ENCODE assay signal across 27 mouse cellular contexts in genomic region chr13:41244306-41244830, GRCm38 (mm10). TPM values are rescaled to one million over a fixed set of nuclear protein-coding genes. Genes with fewer than 3 reads are reported as not detected.
DNase-seq lines count a peak whose midpoint lies in the region; ATAC-seq and TF ChIP-seq lines count a peak whose summit lies in the region.
"Had no signal": no experiment of that assay in that cellular context is flagged by ENCODE, and none has a peak within 500 bp of the region (broad histone marks: within the 10 kb centered on the region; RNA-seq: fewer than 3 reads in every experiment).

No protein-coding gene starts in this region.

- 0 out of 2 replicates have a peak overlapping the region, but pooled peaks have one; percentile 2 for H3K9ac ChIP-seq in stomach, embryonic 16.5 days (ENCODE audit: low read length)
- H3K9ac ChIP-seq: heart, embryonic 15.5 days; hindbrain, embryonic 15.5 days; limb, embryonic 15.5 days had no signal

- intact Hi-C loops in gastrocnemius, adult 2 months (cut with DNase I), result loop anchor here (10.0 kb wide), 1 partner anchor 230 kb away; the partner anchor contains the start of gene Tmem14c

- no peak for ATAC-seq in stomach, embryonic 16.5 days (ENCODE audit: insufficient read depth, low FRiP score)
- ATAC-seq: intestine, embryonic 16.5 days had no signal

- no peaks in the 10 kb centered on the region for H3K36me3 ChIP-seq in heart, embryonic 10.5 days
- H3K36me3 ChIP-seq in stomach, embryonic 16.5 days (ENCODE audit: control insufficient read depth, insufficient read depth, low read length), result no peaks in the 10 kb centered on the region
- H3K36me3 ChIP-seq: embryonic facial prominence, embryonic 10.5 days; heart, embryonic 15.5 days; hindbrain, embryonic 15.5 days; limb, embryonic 15.5 days; midbrain, embryonic 10.5 days had no signal

- TF ChIP-seq CTCF in gastrocnemius, adult 2 months (IDR thresholded peaks at IDR 0.05), result peak; percentile 43

- H3K27ac ChIP-seq in gastrocnemius, adult 2 months, result peak overlapping the region; percentile 71
- no peak overlapping the region for H3K27ac ChIP-seq in heart, embryonic 10.5 days
- no peak overlapping the region for H3K27ac ChIP-seq in stomach, embryonic 16.5 days (ENCODE audit: low read length)
- H3K27ac ChIP-seq: embryonic facial prominence, embryonic 10.5 days; heart, embryonic 15.5 days; hindbrain, embryonic 15.5 days; layer of hippocampus, adult 2 months; limb, embryonic 15.5 days; midbrain, embryonic 10.5 days had no signal

- no peak overlapping the region for H3K4me2 ChIP-seq in stomach, embryonic 16.5 days (ENCODE audit: low read depth, low read length)
- H3K4me2 ChIP-seq: heart, embryonic 15.5 days; hindbrain, embryonic 15.5 days; limb, embryonic 15.5 days had no signal

- H3K27me3 ChIP-seq in heart, embryonic 10.5 days (ENCODE audit: insufficient read depth, poor library complexity, severe bottlenecking), result 0 out of 2 replicates have a peak, but pooled peaks cover 6% of the 10 kb centered on the region
- no peaks in the 10 kb centered on the region for H3K27me3 ChIP-seq in stomach, embryonic 16.5 days (ENCODE audit: control insufficient read depth, insufficient read depth, low read length)
- H3K27me3 ChIP-seq: CH12.LX; heart, embryonic 15.5 days had no signal

- no peaks in the 10 kb centered on the region for H3K9me3 ChIP-seq in heart, embryonic 10.5 days
- H3K9me3 ChIP-seq in stomach, embryonic 16.5 days (replicated peaks; ENCODE audit: control insufficient read depth, low read length), result no peaks in the 10 kb centered on the region
- H3K9me3 ChIP-seq: embryonic facial prominence, embryonic 10.5 days; heart, embryonic 15.5 days; hindbrain, embryonic 15.5 days; limb, embryonic 15.5 days; midbrain, embryonic 10.5 days had no signal

- WGBS in heart, embryonic 10.5 days, result 44% methylated on average over 6 of the region's 6 CpGs
- 51% methylated on average over 6 of the region's 6 CpGs for WGBS in stomach, embryonic 16.5 days

- peak; percentile 63 for DNase-seq in gastrocnemius, adult 2 months
- no peak for DNase-seq in gastrocnemius, postnatal 4 days (ENCODE audit: low spot score in 2 of 2)
- peak; percentile 34 for DNase-seq in heart, postnatal 4 days
- no peak for DNase-seq in heart, embryonic 10.5 days (ENCODE audit: low spot score)
- DNase-seq in ovary, adult 18-20 months (ENCODE audit: low spot score), result peak; percentile 28
- DNase-seq in ovary, postnatal 14 days (ENCODE audit: low spot score), result no peak
- DNase-seq in thymus, postnatal 36 days, result no peak
- DNase-seq: cerebellum, adult 18-20 months; cerebellum, postnatal 36 days; gastrocnemius, postnatal 36 days; kidney, postnatal 14 days; lung, adult 2 months; lung, postnatal 4 days; thymus, postnatal 14 days had no signal

- H3K4me3 ChIP-seq in gastrocnemius, adult 2 months, result no peak overlapping the region
- H3K4me3 ChIP-seq in heart, embryonic 10.5 days, result no peak overlapping the region
- no peak overlapping the region for H3K4me3 ChIP-seq in stomach, embryonic 16.5 days (replicated peaks; ENCODE audit: low read length)
- H3K4me3 ChIP-seq: embryonic facial prominence, embryonic 10.5 days; heart, embryonic 15.5 days; hindbrain, embryonic 15.5 days; layer of hippocampus, adult 2 months; limb, embryonic 15.5 days; midbrain, embryonic 10.5 days had no signal

- peaks cover 9% of the 10 kb centered on the region; the same call in 1 of the 2 replicates for H3K4me1 ChIP-seq in heart, embryonic 10.5 days
- H3K4me1 ChIP-seq in stomach, embryonic 16.5 days (ENCODE audit: control insufficient read depth, insufficient read depth, low read length), result peaks cover 5% of the 10 kb centered on the region
- H3K4me1 ChIP-seq: limb, embryonic 15.5 days had no signal

RNA-seq across cellular contexts. Expression of gene Smim13, which starts 5.3 kb away (rescaled TPM):
- total RNA-seq in gastrocnemius, adult 2 months (2021), result 10 to 100 TPM; 37.7 to 42.7 TPM
- total RNA-seq in gastrocnemius, postnatal 4 days (2021), result 10 to 100 TPM; 21.9 to 22.8 TPM
- total RNA-seq in heart, postnatal 4 days (2021), result 10 to 100 TPM; 17.4 to 18.5 TPM
- polyA plus RNA-seq in heart, embryonic 10.5 days (2016; fragmentation: Nextera tagmentation; extraction: Ambion mirVana), result 11.4 TPM in 2 replicates
- 14.1 and 14.4 TPM in 2 replicates for polyA plus RNA-seq in stomach, embryonic 16.5 days (2015; fragmentation: Nextera tagmentation; extraction: Ambion mirVana)

RNA-seq across cellular contexts. Expression of gene Elovl2, which starts 24.2 kb away (rescaled TPM):
- total RNA-seq in gastrocnemius, adult 2 months (2021), result under 1 TPM in 1 of 2 experiments, not detected in 1; 0.06 TPM
- total RNA-seq in gastrocnemius, postnatal 4 days (2021), result 1 to 10 TPM in 1 of 2 experiments, under 1 TPM in 1; 0.49 to 1.2 TPM
- total RNA-seq in heart, postnatal 4 days (2021), result under 1 TPM; 0.55 to 0.68 TPM
- polyA plus RNA-seq in heart, embryonic 10.5 days (2016; fragmentation: Nextera tagmentation; extraction: Ambion mirVana), result 4.1 and 15.5 TPM in 2 replicates
- 6.1 and 7.2 TPM in 2 replicates for polyA plus RNA-seq in stomach, embryonic 16.5 days (2015; fragmentation: Nextera tagmentation; extraction: Ambion mirVana)
- total RNA-seq: CH12.LX had no signal

RNA-seq across cellular contexts. Expression of gene Gm17364, which starts 29.4 kb away (rescaled TPM):
- not detected for total RNA-seq in gastrocnemius, adult 2 months (2021)
- not detected for total RNA-seq in gastrocnemius, postnatal 4 days (2021)
- not detected for total RNA-seq in heart, postnatal 4 days (2021)
- polyA plus RNA-seq in heart, embryonic 10.5 days (2016; fragmentation: Nextera tagmentation; extraction: Ambion mirVana), result not detected in 2 replicates
- polyA plus RNA-seq in stomach, embryonic 16.5 days (2015; fragmentation: Nextera tagmentation; extraction: Ambion mirVana), result not detected in 2 replicates
- total RNA-seq: adrenal gland, postnatal 4 days; CH12.LX; gastrocnemius, postnatal 36 days; layer of hippocampus, adult 2 months; left cerebral cortex, postnatal 36 days; midbrain, postnatal 0 days had no signal
- polyA plus RNA-seq: embryonic facial prominence, embryonic 10.5 days; forebrain, embryonic 11.5 days; heart, embryonic 15.5 days; hindbrain, embryonic 15.5 days; intestine, embryonic 16.5 days; limb, embryonic 15.5 days; lung, adult 2 months; midbrain, embryonic 10.5 days; midbrain, postnatal 0 days had no signal

Comparison
In these comparisons a context has a peak if more than half of its experiments do, and no peak if none do; other contexts are left out.
1. DNase-seq: peak in gastrocnemius, adult 2 months (single experiment), heart, postnatal 4 days (single experiment) and ovary, adult 18-20 months (single experiment); none in gastrocnemius, postnatal 4 days (0 of 2), heart, embryonic 10.5 days (single experiment), ovary, postnatal 14 days (single experiment) and thymus, postnatal 36 days (0 of 2).